Mouse (Mus musculus) cortical plate, adult 2 months (tissue): ENCODE measurements around the gene Spata31d1b. TPM values are rescaled to one million over a fixed set of nuclear protein-coding genes. Genes with fewer than 3 reads are reported as not detected.
"Not testable (repeated sequence)": the region's sequence is repeated elsewhere in the genome, so short reads cannot be mapped to it uniquely, and the experiment has no call there.

Experiments used
- H3K27ac ChIP-seq: fragments of 200-500 bp; 2 replicates; pipeline ENCODE4 v1.5.1; 2012; ENCODE audit warnings: low read length, control low read depth, inconsistent platforms; ENCODE audit not compliant: insufficient read depth
- H3K4me1 ChIP-seq: fragments of 200-500 bp; 2 replicates; pipeline ENCODE4 v1.6.1; 2011; ENCODE audit warnings: low read length; ENCODE audit not compliant: control insufficient read depth, insufficient read depth
- H3K4me3 ChIP-seq: fragments of 200-500 bp; 2 replicates; pipeline ENCODE4 v1.5.1; 2011; ENCODE audit warnings: mild to moderate bottlenecking, low read length, control low read depth; ENCODE audit not compliant: insufficient read depth
- CTCF ChIP-seq: fragments of 200-500 bp; IDR thresholded peaks from 2 replicates; pipeline ENCODE4 v1.5.1; 2011; ENCODE audit warnings: mild to moderate bottlenecking, control low read depth, low read length; ENCODE audit not compliant: insufficient read depth; ENCODE audit errors: extremely low read depth
- POLR2A ChIP-seq: fragments of 200-500 bp; IDR thresholded peaks from 2 replicates; pipeline ENCODE4 v1.6.1; 2011; ENCODE audit warnings: mild to moderate bottlenecking, low read length, control low read depth; ENCODE audit not compliant: insufficient read depth; ENCODE audit errors: extremely low read depth
- polyA plus RNA-seq: library from polyadenylated mRNA; depleted of rRNA; stranded (reverse); fragments of >200 nt; gene quantifications from 2 replicates; pipeline ENCODE4 v1.2.3, GENCODE M21; 2012; rRNA removed

Gene Spata31d1b
- 0.04 and 0.06 TPM in 2 replicates for polyA plus RNA-seq

- not testable (repeated sequence) for H3K4me3 ChIP-seq, H3K27ac ChIP-seq, H3K4me1 ChIP-seq
Observed at GRCm38 (mm10) chr13:59711984-59712383, at the start of gene Spata31d1b. Gene Spata31d1b (plus strand): TSS chr13:59712284.

GRCm38 (mm10) chr13:59663939-59664712 lies 48.0 kb upstream of the Spata31d1b start:
- no peaks in the 10 kb centered on the region for H3K4me1 ChIP-seq
- TF ChIP-seq CTCF = no peak
- H3K27ac ChIP-seq = no peak overlapping the region
- no peak overlapping the region for H3K4me3 ChIP-seq

- H3K4me3 ChIP-seq = no peak overlapping the region
- H3K27ac ChIP-seq = no peak overlapping the region
- peaks cover 2% of the 10 kb centered on the region; the same call in 1 of the 2 replicates for H3K4me1 ChIP-seq
- TF ChIP-seq CTCF = no peak
- no peak for TF ChIP-seq POLR2A
Observed at GRCm38 (mm10) chr13:59667763-59668162, 44.3 kb upstream of the Spata31d1b start.

GRCm38 (mm10) chr13:59668501-59669093 lies 43.5 kb upstream of the Spata31d1b start:
- H3K27ac ChIP-seq = peak overlapping the region; percentile 83
- peaks cover 2% of the 10 kb centered on the region; the same call in 1 of the 2 replicates for H3K4me1 ChIP-seq
- TF ChIP-seq POLR2A (no peak), CTCF (no peak)
- H3K4me3 ChIP-seq = no peak overlapping the region

GRCm38 (mm10) chr13:59669946-59670345 lies 42.1 kb upstream of the Spata31d1b start:
- Histone ChIP-seq H3K4me1 (peaks cover 2% of the 10 kb centered on the region; the same call in 1 of the 2 replicates), H3K4me3 (no peak overlapping the region), H3K27ac (0 out of 2 replicates have a peak overlapping the region, but pooled peaks have one; percentile 36)
- TF ChIP-seq CTCF (no peak), POLR2A (no peak)

DNA sequence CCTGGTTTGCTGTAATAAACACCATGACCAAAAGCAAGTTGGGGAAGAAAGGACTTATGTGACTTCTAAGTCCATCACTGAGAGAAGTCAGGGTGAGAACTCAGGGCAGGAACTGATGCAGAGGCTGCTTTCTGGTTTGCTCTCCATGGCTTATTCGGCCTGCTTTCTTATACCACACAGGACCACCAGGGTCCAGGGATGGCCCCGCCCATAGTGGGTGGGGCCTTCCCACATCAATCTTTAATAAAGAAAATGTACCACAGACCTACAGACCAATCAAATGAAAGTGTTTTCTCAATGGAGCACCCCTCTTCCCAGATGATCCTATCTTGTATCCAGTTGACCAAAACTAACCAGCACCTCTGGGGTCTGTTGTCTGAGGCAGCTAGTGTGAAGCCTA lies 40.6 kb upstream of the Spata31d1b start:
- H3K27ac ChIP-seq = no peak overlapping the region
- peaks cover 2% of the 10 kb centered on the region; the same call in 1 of the 2 replicates for H3K4me1 ChIP-seq
- H3K4me3 ChIP-seq = no peak overlapping the region
- no peak for TF ChIP-seq CTCF
- no peak for TF ChIP-seq POLR2A

DNA sequence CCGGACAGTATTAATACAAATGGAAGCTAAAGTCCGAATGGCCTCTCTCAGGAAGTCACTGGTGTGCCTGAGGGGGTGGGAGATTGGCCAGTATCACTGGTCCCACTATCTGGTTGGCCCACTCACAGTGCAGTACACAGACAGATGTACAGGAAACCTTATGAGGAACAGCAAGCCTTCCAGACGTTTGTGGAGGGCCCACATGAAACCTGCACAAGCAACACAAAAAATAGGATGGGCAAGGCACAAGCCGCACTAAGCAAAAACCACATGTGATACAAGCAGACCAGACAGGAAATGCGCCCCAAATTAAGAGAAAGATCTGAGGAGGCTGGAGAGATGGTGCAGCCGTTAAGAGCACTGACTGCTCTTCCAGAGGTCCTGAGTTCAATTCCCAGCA lies 39.8 kb upstream of the Spata31d1b start:
- H3K4me3 ChIP-seq = no peak overlapping the region
- TF ChIP-seq CTCF (no peak), POLR2A (no peak)
- H3K4me1 ChIP-seq = peaks cover 2% of the 10 kb centered on the region; the same call in 1 of the 2 replicates
- no peak overlapping the region for H3K27ac ChIP-seq

GRCm38 (mm10) chr13:59673597-59673996 lies 38.5 kb upstream of the Spata31d1b start:
- Histone ChIP-seq H3K4me3 (no peak overlapping the region; the same call in 1 of the 2 replicates), H3K4me1 (peaks cover 2% of the 10 kb centered on the region; the same call in 1 of the 2 replicates), H3K27ac (no peak overlapping the region)
- TF ChIP-seq POLR2A (no peak), CTCF (no peak)

DNA sequence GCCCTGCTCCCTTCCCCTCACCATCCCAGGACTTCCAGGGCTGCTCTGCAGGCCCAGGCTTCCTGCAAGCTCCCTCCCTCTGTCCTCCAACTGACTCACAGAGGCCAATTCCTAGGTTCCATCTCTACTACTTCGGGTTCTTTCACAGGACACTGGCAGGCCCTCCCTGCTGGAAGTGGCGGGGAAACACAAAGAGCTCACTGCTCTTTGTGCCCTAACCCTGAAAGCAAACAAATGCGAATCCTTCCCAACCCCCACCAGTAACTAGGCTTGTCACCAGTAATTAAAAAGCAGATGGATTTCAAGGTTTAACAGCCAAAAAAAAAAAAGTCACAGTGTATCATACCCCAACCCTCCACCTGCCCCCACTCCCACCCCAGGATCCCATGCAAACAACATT lies 37.9 kb upstream of the Spata31d1b start:
- H3K27ac ChIP-seq = no peak overlapping the region
- peaks cover 2% of the 10 kb centered on the region; the same call in 1 of the 2 replicates for H3K4me1 ChIP-seq
- peak overlapping the region; percentile 85; the same call in 1 of the 2 replicates for H3K4me3 ChIP-seq
- no peak for TF ChIP-seq CTCF
- TF ChIP-seq POLR2A = no peak

DNA sequence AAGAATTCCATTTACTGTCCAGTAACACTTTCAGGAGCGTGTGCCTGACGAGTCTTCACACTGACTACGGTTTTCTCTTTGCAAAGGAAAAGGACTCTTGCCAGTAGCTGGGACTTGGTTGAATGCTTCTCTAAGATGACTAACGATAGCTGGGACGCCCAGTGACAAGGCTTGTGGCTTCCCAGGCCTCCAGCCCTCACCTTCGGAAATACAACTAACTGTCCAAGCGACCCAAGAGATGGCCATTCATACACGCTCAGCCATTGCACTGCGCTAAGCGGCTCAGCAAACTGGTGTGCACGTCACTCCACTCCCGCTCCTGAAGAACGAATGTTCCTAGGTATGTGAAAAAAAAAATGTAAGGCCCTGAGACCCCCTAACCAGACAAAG lies 37.3 kb upstream of the Spata31d1b start:
- Histone ChIP-seq H3K4me3 (peak overlapping the region; percentile 85), H3K4me1 (peaks cover under 1% of the 10 kb centered on the region; the same call in 1 of the 2 replicates), H3K27ac (no peak overlapping the region)
- TF ChIP-seq POLR2A (no peak), CTCF (no peak)
